Mouse (Mus musculus): ENCODE measurements around the gene Arhgap32. TPM values are rescaled to one million over a fixed set of nuclear protein-coding genes. Genes with fewer than 3 reads are reported as not detected.
"Not testable (repeated sequence)": the region's sequence is repeated elsewhere in the genome, so short reads cannot be mapped to it uniquely, and the experiment has no call there.

The Arhgap32 gene
- total RNA-seq (2021) = 10 to 100 TPM; 40.6 to 43.7 TPM
- 2.3 and 4.9 TPM in 2 replicates for polyA plus RNA-seq (2012; rRNA removed)
- long read RNA-seq, partial matches to known transcripts = 0 of 3 reads
- long read RNA-seq, other reads (novel, unspliced or antisense) = 3 of 3 reads

- no peak for DNase-seq
These were observed at the start of gene Arhgap32 for GRCm38 (mm10) chr9:32115786-32116185. Gene Arhgap32 (plus strand): TSS chr9:32116136.

- no peak for DNase-seq
These were observed 43.2 kb upstream of the Arhgap32 start for GRCm38 (mm10) chr9:32072778-32073177.

GRCm38 (mm10) chr9:32088106-32088776 lies 27.7 kb upstream of the Arhgap32 start:
- DNase-seq = no peak

- DNase-seq = no peak
These were observed 27.1 kb upstream of the Arhgap32 start for GRCm38 (mm10) chr9:32088882-32089281.

- no peak for DNase-seq
These were observed 22.5 kb upstream of the Arhgap32 start for GRCm38 (mm10) chr9:32093456-32093855.

GRCm38 (mm10) chr9:32094351-32095120 lies 21.4 kb upstream of the Arhgap32 start:
- DNase-seq = no peak

- no peak for DNase-seq
These were observed 20.4 kb upstream of the Arhgap32 start for GRCm38 (mm10) chr9:32095511-32095910.

GRCm38 (mm10) chr9:32096541-32096940 lies 19.4 kb upstream of the Arhgap32 start:
- no peak for DNase-seq

GRCm38 (mm10) chr9:32097123-32097522 lies 18.8 kb upstream of the Arhgap32 start:
- no peak for DNase-seq

- DNase-seq = no peak
These were observed 17.3 kb upstream of the Arhgap32 start for GRCm38 (mm10) chr9:32098425-32099155.

GRCm38 (mm10) chr9:32100561-32100960 lies 15.4 kb upstream of the Arhgap32 start:
- DNase-seq = no peak

GRCm38 (mm10) chr9:32101488-32101887 lies 14.4 kb upstream of the Arhgap32 start:
- no peak for DNase-seq

- DNase-seq = no peak
These were observed 11.3 kb upstream of the Arhgap32 start for GRCm38 (mm10) chr9:32104670-32105069.

GRCm38 (mm10) chr9:32110376-32110775 lies 5.6 kb upstream of the Arhgap32 start:
- no peak for DNase-seq

GRCm38 (mm10) chr9:32116272-32116671 lies 336 bp downstream of the Arhgap32 start:
- DNase-seq = no peak

GRCm38 (mm10) chr9:32117876-32118275 lies 1.9 kb downstream of the Arhgap32 start:
- DNase-seq = peak; percentile 11

- DNase-seq = no peak
These were observed 2.5 kb downstream of the Arhgap32 start for GRCm38 (mm10) chr9:32118433-32118832.

GRCm38 (mm10) chr9:32119586-32119985 lies 3.6 kb downstream of the Arhgap32 start:
- DNase-seq = no peak

- no peak for DNase-seq
These were observed 4.2 kb downstream of the Arhgap32 start for GRCm38 (mm10) chr9:32120162-32120561.

- DNase-seq = not testable (repeated sequence)
These were observed 5.3 kb downstream of the Arhgap32 start for GRCm38 (mm10) chr9:32121271-32121670.

- DNase-seq = no peak
These were observed 20.3 kb downstream of the Arhgap32 start for GRCm38 (mm10) chr9:32136195-32136594.

- no peak for DNase-seq
These were observed 20.9 kb downstream of the Arhgap32 start for GRCm38 (mm10) chr9:32136680-32137295.
